Mouse (Mus musculus): Measurements from ENCODE around the gene Jmjd1c.

Jmjd1c gene

DNA sequence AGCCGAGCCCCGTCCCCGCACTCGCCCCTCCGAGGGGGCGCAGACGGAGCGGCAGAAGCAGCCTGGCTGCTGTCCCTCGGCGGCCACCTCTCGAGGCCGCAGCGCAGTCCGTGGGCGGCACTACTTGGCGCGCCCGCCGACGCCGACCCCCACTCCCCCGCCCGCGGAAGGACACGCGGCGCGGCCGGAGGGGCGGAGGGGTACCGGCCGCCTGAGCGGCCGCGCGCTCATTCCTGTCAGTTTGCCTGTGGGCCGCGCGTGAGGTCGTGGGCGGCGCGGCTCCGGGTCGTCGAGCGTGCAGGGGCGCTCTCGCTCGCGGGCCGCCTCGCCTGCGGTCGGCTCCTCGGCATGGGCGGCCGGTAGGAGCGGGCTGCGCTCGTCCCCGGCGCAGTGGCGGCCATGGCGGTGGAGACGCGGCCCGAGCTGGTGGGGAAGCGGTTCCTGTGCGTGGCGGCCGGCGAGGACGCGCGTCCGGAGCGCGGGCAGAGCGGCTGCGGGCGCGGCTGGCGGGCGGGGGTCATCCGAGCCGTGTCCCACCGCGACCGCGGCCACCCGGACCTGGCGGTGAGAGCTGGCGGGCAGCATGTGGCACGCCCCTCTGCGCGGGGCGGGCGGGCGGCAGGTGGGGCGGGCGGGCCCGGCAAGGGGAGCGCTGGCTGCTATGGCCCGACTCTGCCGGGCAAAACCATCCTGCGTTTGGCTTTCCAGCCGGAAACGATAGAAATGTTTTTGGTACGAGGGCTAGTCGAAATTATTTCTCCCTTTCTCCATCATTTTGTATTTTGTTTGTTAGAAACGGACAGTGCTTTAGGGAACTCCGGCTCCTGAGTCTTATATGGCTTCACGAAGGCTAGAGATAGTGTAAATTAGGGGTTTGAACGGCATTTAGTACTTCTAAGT, 31.2 kb downstream of the Jmjd1c start:
- no peak for DNase-seq (ENCODE audit: low spot score in 2 of 2)

DNA sequence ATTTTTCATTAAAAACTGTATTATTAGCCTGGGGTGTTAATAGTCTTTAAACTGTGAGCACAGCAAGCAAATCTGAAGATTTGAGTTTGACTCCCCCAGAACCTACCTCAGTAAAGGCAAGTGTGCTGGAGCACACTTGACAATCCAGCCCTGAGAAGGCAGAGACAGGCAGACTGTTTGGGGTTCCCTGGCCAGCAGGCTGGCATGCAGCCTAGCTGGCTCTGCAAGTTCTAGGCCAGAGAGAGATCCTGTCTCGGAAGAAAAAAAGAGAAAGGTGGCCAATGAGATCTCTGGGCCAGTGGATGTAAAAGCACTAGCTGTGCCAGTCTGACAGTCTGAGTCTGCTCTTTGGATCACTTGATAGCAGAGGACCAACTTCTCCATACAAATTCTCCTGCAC, 33.6 kb downstream of the Jmjd1c start:
- DNase-seq (ENCODE audit: low spot score in 2 of 2) = no peak

DNA sequence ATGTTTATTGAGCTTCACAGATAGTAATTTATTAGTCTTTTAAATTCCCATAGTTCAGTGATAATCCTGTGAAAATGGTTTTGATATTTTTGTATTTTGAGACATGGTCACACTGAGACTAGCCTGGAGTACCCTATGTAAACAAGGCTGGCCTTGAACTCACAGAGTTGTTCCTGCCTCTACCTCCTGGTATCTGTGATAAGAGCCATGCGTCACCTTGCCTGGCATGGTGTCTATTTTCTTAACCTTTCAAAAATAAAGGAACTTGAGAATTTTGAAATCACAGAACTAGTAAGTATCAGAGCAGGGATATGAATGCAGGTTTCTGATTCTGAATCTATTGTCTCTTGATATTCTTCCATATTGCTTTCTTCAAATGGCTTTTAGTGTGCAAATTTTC, 35.8 kb downstream of the Jmjd1c start:
- no peak for DNase-seq (ENCODE audit: low spot score in 2 of 2)

DNA sequence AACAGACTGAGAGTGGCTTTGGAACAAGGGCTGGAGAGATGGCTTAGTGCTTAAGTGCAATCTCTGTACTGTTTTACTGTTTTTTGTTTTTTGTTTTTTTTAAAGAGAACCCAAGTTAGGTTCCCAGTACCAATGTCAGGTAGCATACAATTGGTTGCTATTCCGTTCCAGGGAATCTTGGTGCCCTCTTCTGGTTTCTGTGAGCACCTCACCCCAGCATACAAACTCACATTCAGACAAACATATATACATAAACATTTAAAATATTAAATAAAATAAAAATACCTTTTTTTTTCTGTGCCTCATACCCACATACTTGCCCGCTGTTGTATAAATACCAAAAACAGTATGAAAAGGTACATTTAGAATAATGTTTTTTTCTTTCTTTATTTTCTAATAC, 38.4 kb downstream of the Jmjd1c start:
- no peak for DNase-seq (ENCODE audit: low spot score in 2 of 2)

DNA sequence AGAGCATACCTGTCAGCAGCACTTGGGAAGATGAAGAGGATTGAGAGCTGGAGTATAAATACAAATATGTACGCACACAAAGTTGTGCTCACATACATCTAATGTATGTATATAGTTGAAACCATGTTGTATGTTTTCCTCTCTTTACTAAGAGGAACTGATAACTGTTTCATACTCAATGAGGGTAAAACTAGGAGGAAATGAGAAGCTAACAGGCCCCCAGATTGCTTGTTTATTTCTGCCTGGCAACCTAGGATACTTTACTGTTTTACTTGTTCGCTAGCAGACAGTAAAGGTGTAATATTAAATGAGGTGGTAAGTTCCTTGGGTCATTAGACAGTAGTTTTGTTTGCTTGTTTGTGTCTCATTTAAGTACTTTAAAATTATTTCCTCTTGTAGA, 41.5 kb downstream of the Jmjd1c start:
- no peak for DNase-seq (ENCODE audit: low spot score in 2 of 2)

DNA sequence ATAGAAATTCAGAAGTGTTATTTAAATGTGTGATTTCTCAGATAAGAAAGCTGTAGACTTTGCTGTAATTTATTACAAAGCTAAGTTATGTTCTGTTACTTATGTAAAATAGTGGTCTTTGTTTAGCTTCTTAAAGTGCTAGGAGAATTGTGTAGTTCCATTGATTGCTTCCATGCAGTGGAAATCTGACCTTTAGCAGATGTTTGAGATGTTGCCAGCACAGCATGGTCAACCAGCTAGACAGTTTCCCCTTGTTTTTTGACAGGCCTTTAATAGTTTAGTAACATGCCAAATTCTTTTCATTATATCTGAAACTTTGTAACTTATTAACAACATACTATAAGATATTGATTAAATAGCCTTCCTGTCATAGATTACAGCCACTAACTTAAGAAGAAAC, 47.7 kb downstream of the Jmjd1c start:
- DNase-seq (ENCODE audit: low spot score in 2 of 2) = no peak

DNA sequence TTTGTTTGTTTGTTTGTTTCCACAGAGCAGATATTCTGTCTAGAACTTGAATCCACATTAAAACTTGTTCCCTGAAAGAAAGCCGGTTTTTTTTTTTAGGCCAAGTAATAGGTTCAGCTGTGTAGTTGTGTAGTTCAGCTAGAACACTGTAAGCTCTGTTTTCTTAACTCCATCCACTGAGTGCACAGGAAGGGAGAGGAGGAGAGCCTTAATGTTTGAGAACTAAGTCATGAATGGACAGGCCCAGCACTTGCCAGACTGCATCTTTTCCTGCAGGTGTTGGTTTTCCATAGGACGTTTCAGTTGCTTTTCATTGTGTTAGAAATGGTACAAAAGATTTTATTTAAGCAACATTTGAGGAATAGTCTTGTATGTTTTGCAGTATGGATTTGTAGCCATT, 48.3 kb downstream of the Jmjd1c start:
- no peak for DNase-seq (ENCODE audit: low spot score in 2 of 2)

DNA sequence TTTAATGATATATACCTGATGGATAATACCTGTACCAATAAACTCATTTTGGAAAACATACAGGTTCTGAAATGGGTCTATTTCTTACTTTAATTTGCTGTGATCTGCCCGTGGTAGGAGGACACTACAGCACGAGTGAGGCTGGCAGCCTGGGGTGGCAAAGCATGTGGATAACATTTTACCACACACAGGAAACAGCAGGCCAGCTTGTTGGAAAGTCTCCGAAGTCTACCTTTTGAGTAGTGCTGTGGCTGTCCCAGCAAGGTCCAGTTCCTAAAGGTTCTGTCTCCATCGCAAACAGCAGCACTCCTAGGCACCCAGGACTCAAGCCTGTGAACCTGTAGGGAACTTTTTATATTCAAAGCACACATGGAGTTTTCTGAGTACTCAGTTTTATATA, 49.7 kb downstream of the Jmjd1c start:
- DNase-seq (ENCODE audit: low spot score in 2 of 2) = no peak

DNA sequence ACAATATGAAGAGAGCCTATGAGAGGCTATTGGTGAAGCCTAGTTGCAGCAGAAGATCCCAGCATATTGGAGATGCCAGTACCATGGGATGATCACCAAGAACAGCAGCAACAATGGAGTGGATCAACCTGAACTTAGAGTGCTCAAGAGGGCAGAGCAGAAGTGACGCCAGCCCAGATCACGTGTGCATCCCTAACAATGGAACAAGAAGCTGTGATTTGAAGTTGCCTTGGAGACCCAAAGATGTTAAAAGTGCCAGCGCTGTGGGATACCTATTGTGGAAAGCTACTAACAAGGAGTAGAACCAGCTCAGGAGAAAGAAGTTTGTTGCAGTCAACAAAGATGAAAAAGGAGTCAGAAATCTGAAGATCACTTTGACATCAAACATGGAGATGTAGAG, 55.8 kb downstream of the Jmjd1c start:
- DNase-seq (ENCODE audit: low spot score in 2 of 2) = no peak

DNA sequence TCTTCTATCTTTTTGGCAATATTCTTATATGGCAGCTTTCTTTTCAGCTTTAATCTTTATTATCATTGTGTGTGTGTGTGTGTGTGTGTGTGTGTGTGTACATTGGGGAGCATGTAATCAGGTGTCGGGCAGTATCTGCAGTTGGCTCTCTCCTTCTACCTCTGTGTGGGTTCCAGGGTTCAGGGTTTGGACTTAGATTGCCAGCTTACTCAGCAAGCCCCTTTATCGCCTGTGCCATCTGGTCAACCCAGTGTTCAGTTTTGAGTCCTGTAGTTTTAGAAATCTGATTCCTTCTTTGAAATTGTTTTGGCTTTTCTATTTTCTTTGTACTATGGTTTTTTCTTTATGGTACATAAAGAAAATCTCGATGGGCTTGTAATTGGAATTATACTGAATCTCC, 58.7 kb downstream of the Jmjd1c start:
- DNase-seq (ENCODE audit: low spot score in 2 of 2) = no peak

DNA sequence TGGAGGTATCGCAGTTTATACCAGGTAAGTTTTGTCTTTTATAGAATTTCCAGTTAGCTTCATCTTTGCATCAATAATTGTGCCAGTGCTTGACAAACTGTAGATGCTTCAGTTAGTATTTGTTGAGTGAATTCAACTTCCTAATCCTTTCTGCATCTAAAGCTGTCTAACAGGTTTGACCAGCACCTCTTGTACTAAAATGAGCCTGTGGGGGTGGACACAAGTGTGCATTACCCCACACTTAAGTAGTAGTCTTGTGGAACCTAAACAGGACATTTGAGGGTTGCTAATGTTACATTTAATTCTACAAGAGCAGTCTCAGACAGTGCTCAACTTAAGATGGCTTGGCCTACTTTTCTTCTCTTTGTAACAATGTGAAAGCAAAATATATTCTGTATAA, 78.1 kb downstream of the Jmjd1c start:
- DNase-seq (ENCODE audit: low spot score in 2 of 2) = no peak

DNA sequence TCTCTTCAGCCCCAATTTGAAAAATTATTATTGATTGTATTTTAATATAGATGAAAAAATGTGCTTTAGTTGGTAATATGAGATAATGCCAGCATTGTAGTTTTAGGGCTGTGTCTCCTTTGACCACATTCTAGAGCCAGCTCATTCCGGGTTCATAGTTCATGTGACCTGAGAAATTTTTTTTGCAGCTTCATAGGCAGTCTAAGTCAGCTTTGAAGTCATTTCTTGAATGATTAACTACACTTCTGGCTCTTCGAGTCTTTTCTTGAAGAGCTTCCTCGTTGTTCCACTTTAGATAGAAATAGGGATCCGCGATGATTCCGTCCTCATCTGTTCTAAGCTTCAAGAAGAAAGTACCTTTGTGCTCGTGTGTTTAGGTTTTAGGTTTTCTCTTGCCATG, 80.1 kb downstream of the Jmjd1c start:
- no peak for DNase-seq (ENCODE audit: low spot score in 2 of 2)

DNA sequence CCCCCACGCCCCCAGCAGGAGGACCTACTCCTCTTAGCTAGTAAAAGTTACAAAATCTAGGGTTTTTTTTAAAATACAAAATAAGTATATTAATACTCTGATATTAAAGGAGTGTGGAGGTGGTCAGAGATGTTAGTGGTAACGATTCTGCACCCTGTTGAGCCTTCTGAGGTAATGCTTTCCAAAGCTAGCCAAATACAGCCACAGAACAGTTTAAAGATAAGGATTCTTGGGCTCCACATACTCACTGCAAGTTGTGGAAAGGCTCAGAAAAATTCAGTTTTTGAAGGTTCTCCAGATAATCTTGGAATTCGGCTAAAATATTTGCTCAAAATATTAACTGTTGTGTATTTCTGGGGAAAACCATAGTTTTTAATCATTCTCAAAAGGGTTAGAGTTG, 81.0 kb downstream of the Jmjd1c start:
- DNase-seq (ENCODE audit: low spot score in 2 of 2) = no peak

DNA sequence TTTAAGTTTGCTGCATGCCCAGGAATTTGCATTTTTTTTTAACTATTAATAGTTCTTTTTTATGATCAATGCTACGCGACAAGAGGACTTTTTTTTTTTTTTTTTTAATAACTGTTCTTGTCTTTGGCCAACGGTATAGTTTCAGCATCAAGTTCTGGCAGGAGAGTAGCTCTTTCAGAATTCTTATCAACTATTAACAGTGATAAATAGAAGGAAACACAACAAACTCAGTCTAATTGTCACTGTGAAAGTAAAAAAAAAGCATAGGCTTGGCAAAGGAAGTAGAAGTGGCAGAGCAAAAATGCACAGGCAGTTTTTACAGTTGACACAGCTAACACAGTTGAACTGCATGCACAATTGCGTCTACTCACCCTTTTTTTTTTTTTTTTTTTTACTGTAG, 81.5 kb downstream of the Jmjd1c start:
- DNase-seq (ENCODE audit: low spot score in 2 of 2) = no peak

DNA sequence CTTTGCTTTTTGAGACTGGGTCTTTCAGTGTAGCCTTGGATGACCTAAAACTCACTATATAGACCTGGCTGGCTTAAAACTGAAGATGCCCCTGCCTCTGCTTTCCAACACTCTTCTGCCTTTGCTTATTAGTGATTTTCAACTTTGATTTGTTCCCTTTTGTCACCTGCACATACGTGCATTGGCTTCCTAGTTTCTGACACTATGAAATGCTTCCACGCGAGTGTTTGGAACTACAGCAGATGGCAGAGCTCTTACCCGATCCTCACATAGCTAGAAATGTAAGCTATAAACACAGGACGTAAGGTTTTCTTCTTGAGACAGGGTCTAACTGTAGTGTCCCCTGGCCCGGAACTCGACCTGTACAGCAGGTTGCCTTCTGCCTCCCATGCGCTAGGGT, 84.1 kb downstream of the Jmjd1c start:
- no peak for DNase-seq (ENCODE audit: low spot score in 2 of 2)

DNA sequence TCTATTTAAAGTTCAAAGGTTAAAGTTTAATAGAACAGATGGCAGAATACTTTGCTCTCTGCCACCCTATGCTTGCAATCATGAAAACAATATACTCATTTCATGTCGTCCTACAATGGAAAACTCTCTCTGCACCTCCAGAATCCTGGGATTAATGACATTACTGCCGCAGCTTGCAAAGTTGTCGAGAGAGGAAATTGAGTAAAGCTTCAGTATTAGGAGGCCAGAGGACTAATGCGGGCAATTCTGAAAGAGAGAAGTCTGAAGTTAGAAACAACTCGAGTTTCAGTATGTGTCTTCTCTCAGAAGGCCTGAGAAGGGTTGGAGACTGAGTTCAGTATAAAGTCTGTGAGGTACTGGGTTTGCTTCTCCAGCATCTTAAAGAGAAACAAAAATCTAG, 84.9 kb downstream of the Jmjd1c start:
- DNase-seq (ENCODE audit: low spot score in 2 of 2) = no peak

DNA sequence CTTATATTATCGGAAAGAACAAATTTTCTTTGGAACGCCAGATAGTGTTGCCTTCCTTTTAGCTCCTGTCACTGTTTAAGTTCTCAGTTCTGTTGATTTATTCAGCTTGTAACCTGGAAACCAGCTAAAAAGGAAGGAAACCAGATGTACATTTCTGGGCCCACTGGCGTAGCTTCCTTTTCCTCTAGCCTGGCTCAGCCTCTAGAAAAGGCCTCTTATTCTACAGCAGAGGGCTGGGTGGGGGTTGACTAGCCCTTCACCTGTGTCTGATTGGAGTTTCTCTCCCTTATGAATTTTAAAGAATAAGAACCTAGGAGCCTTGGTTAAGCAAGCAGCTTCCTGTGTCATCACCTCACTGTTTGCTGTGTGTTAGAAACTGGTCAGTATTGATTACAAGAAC, 86.7 kb downstream of the Jmjd1c start:
- DNase-seq (ENCODE audit: low spot score in 2 of 2) = no peak

DNA sequence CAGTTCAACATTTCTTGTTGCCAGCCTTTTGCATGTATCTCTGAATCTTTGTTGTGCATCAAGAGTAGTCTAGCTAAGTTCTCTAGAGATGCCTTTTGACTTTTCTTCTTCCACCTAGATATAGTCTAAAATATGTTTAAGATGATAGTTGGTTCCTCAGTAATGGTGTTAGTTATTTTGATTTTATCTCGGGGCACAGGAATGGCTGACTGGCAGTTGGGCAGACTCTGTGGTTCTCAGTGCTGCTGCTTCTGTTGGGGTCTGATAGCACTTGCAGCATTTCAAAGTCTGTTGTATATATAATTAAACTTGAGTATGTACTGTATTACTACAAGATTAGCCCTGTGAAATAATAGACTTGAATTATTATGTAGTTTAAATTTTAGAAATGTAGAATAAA, 87.2 kb downstream of the Jmjd1c start:
- DNase-seq (ENCODE audit: low spot score in 2 of 2) = no peak

DNA sequence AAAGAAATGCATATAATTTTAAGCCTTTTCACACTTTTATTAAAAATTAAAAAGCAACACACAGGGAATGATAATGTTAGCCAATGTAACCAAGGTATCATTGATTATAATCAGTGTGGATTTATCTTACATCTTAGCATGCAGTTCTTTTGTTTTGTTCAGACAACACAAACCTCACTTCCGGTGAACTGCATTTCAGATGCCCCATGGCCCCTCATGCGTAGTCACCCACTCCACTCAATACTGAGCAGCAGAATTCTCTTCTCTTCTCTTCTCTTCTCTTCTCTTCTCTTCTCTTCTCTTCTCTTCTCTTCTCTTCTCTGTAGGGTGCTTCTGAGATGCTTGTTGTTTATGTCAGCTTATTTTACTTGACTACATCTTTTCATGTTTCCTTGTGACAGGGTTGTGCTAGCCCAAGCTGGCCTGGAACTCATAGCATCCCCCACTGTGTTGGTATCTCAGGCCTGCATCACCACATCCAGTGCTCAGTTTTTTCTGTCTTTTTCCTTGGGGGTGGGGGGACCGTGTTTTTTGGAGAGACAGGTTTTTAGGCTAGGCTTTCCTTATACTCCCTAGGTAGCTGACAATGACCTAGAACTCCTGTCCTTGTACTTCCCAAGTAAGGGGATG, 88.6 kb downstream of the Jmjd1c start:
- no peak for DNase-seq (ENCODE audit: low spot score in 2 of 2)

DNA sequence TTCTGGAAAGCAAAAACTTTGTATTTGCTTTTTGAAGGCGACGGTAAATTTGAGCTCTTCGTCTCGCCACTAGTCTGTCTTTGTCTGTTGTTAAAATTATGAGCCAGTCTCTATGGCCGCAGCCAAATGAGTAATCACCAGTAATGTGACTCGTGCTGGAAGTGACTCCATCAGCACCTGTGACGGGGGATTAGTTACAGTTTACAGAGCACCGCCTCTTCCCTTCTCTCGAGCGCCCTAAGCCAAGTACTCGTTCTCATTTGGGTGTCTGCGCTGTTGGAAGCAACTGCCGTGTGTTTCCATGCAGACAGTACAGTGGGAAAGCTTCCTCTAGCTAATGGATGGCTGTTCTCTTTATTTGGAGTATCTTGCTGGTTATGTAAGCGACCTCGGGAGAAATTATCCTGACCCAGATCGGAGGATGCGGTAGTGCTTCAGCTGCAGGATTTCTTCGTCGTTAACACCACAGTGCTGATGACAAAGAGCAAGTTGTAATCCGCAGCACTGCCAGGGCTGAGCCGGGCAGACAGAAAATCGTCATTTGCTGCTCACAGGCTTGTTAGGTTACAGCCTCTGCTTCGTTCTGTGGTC, 89.7 kb downstream of the Jmjd1c start:
- DNase-seq (ENCODE audit: low spot score in 2 of 2) = peak; percentile 63 to 68

DNA sequence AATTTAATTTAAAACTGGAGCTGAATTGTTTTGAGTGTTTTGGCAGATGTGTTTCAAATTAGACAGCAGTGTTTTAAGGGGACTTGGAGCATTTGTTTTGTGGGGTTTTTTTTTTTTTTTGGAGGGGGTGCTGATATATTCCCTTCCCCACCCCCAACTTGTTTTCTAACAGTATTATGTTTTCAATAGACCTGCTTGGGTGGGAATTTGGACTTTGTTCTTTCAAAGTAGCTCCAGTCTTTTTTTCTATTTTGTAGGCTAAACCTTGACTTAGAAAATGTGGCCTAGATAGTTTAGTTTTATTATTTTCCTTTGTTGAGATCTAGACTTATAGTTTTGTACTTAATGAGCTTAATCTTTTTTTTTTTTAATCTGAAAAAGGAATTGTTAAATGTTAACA, 90.6 kb downstream of the Jmjd1c start:
- DNase-seq (ENCODE audit: low spot score in 2 of 2) = no peak

DNA sequence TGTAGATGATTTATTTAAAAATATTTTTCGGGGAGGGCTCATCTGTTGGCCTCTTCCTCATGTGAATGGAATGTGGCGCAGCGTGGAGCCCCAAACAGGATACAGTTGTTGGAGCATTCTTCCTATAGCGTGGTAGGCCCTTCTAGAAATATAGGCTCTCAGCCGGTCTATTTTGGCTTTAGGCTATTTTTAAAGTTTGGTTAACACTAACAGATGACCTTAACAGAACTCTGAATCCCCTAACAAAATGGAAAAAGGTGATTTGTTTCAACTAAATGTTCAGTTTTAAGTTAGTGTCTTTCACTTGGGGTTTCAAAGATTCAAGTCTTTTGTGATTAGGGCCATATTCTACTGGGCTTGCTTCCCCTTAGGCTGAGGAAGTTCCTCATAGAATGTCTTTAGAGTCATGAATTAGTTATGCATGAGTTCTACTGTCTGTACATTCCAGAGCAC, 91.1 kb downstream of the Jmjd1c start:
- DNase-seq (ENCODE audit: low spot score in 2 of 2) = no peak

DNA sequence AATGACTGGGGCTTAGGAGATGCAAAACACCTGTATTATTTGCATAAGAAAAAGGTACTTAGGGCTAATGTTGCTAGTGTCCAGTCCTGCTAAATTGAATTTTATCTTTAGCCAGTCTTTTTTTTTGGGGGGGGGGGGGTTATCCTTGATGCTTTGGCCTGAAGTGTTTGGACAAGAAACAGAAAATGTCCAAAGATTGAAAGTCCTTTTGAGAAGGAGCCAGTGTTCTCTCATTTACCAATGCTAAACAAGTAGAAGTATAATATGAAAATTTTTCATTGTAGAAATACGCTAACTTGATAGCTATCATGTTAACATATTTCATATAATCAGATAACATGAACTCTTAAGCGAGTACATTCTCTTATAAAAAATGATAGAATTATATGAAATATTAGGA, 92.0 kb downstream of the Jmjd1c start:
- DNase-seq (ENCODE audit: low spot score in 2 of 2) = no peak
